ENCODE assay signal across 11 mouse cellular contexts in the genomic region with DNA sequence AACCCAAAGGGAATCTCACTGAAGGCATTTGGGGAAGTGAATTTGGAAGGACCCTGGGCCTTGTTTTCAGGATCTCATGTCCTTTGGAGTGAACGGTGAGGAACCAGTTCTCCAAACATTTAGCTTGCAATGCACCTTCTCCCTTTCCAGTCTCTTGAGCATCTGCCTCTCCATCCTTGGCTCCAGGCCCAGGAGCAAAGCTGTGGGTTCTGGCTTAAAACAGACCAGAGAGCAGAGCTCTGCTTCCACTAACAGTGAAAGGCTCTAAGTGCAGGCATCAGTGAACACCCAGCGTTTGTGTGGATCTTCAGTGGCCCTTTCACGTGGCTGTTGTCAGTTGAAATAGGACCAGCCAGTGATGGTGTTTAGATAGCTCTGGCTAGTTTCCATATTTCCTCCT.
A peak's percentile ranks its signal among the peaks of the same experiment; 100 is the strongest.
DNase-seq lines count a peak whose midpoint lies in the region; ATAC-seq and TF ChIP-seq lines count a peak whose summit lies in the region.
"Had no signal": no experiment of that assay in that cellular context is flagged by ENCODE, and none has a peak within 500 bp of the region (broad histone marks: within the 10 kb centered on the region; RNA-seq: fewer than 3 reads in every experiment).

No protein-coding gene starts in this region.

- H3K36me3 ChIP-seq in intestine, embryonic 15.5 days, result no peaks in the 10 kb centered on the region
- H3K36me3 ChIP-seq in intestine, postnatal 0 days (ENCODE audit: control insufficient read depth, insufficient read depth), result no peaks in the 10 kb centered on the region
- H3K36me3 ChIP-seq: embryonic facial prominence, embryonic 13.5 days; liver, embryonic 13.5 days had no signal

- H3K4me3 ChIP-seq in intestine, embryonic 15.5 days (replicated peaks), result no peak overlapping the region
- no peak overlapping the region for H3K4me3 ChIP-seq in intestine, postnatal 0 days (ENCODE audit: low read depth, low read length)
- no peak overlapping the region for H3K4me3 ChIP-seq in layer of hippocampus, adult 2 months
- H3K4me3 ChIP-seq: embryonic facial prominence, embryonic 13.5 days; liver, embryonic 13.5 days had no signal

- no peak overlapping the region for H3K9ac ChIP-seq in intestine, embryonic 15.5 days
- no peak overlapping the region for H3K9ac ChIP-seq in intestine, postnatal 0 days (ENCODE audit: low read depth, low read length)
- H3K9ac ChIP-seq: embryonic facial prominence, embryonic 13.5 days; liver, embryonic 13.5 days had no signal

- peak; percentile 41; the same call in 1 of the 2 replicates for ATAC-seq in intestine, embryonic 15.5 days
- no peak for ATAC-seq in intestine, postnatal 0 days

- TF ChIP-seq CTCF in intestine, postnatal 0 days (IDR thresholded peaks at IDR 0.05; ENCODE audit: low read depth), result no peak
- no peak for TF ChIP-seq CTCF in layer of hippocampus, adult 2 months (conservative IDR thresholded peaks at IDR 0.05)

- peak; percentile 8 for DNase-seq in cerebellum, adult 8-10 months
- peak; percentile 37 to 41 for DNase-seq in layer of hippocampus, adult 2 months (ENCODE audit: low spot score in 2 of 2)
- DNase-seq in right cerebral cortex, adult 2 months (ENCODE audit: low spot score in 2 of 2), result peak; percentile 58 to 66
- DNase-seq in adrenal gland, postnatal 4 days (ENCODE audit: low spot score in 2 of 2), result no peak
- DNase-seq in thymus, postnatal 10 days (ENCODE audit: low spot score in 2 of 2), result no peak
- DNase-seq in kidney, postnatal 14 days, result no peak
- DNase-seq: gastrocnemius, postnatal 25 days; liver, embryonic 13.5 days had no signal

- no peaks in the 10 kb centered on the region for H3K4me1 ChIP-seq in intestine, embryonic 15.5 days (replicated peaks)
- H3K4me1 ChIP-seq in intestine, postnatal 0 days (replicated peaks; ENCODE audit: control insufficient read depth, insufficient read depth, low read length), result no peaks in the 10 kb centered on the region
- H3K4me1 ChIP-seq: embryonic facial prominence, embryonic 13.5 days; liver, embryonic 13.5 days had no signal

- no peaks in the 10 kb centered on the region for H3K27me3 ChIP-seq in intestine, embryonic 15.5 days (replicated peaks)
- H3K27me3 ChIP-seq in intestine, postnatal 0 days (replicated peaks; ENCODE audit: control insufficient read depth, insufficient read depth, low read length), result no peaks in the 10 kb centered on the region
- H3K27me3 ChIP-seq: liver, embryonic 13.5 days had no signal

- no peaks in the 10 kb centered on the region for H3K9me3 ChIP-seq in intestine, embryonic 15.5 days
- H3K9me3 ChIP-seq in intestine, postnatal 0 days (ENCODE audit: control insufficient read depth), result no peaks in the 10 kb centered on the region
- H3K9me3 ChIP-seq: embryonic facial prominence, embryonic 13.5 days; liver, embryonic 13.5 days had no signal

- H3K4me2 ChIP-seq in intestine, embryonic 15.5 days (replicated peaks), result no peak overlapping the region
- no peak overlapping the region for H3K4me2 ChIP-seq in intestine, postnatal 0 days (replicated peaks; ENCODE audit: low read depth)
- H3K4me2 ChIP-seq: embryonic facial prominence, embryonic 13.5 days; liver, embryonic 13.5 days had no signal

- no peak overlapping the region for H3K27ac ChIP-seq in intestine, embryonic 15.5 days
- no peak overlapping the region for H3K27ac ChIP-seq in intestine, postnatal 0 days (ENCODE audit: low read depth, low read length)
- H3K27ac ChIP-seq in layer of hippocampus, adult 2 months, result no peak overlapping the region
- H3K27ac ChIP-seq: embryonic facial prominence, embryonic 13.5 days; liver, embryonic 13.5 days had no signal

- 44% methylated on average over 3 of the region's 3 CpGs for WGBS in intestine, embryonic 15.5 days
- 66% methylated on average over 3 of the region's 3 CpGs for WGBS in intestine, postnatal 0 days

Comparison
In these comparisons a context has a peak if more than half of its experiments do, and no peak if none do; other contexts are left out.
1. DNase-seq: peak in cerebellum, adult 8-10 months (single experiment), layer of hippocampus, adult 2 months (2 of 2) and right cerebral cortex, adult 2 months (2 of 2); none in adrenal gland, postnatal 4 days (0 of 2), thymus, postnatal 10 days (0 of 2) and kidney, postnatal 14 days (single experiment).